Mouse (Mus musculus): ENCODE measurements at regions not wholly inside any gene's neighbourhood (a gene's known extent, or its start where the extent isn't known, plus 50 kb on each side); places are given as distances from the start of the nearest gene placed in this dataset.
A peak's percentile ranks its signal among the peaks of the same experiment; 100 is the strongest.
"Not testable (repeated sequence)": the region's sequence is repeated elsewhere in the genome, so short reads cannot be mapped to it uniquely, and the experiment has no call there.

- Histone ChIP-seq H3K4me2 (ENCODE audit: low read length) (no peak overlapping the region), H3K4me1 (replicated peaks; ENCODE audit: control insufficient read depth, insufficient read depth, low read length) (no peaks in the 10 kb centered on the region), H3K9me3 (ENCODE audit: control insufficient read depth, low read length) (no peaks in the 10 kb centered on the region), H3K4me3 (ENCODE audit: low read depth, low read length) (no peak overlapping the region), H3K27me3 (replicated peaks; ENCODE audit: control insufficient read depth, insufficient read depth, low read length) (no peaks in the 10 kb centered on the region), H3K27ac (ENCODE audit: low read depth) (no peak overlapping the region), H3K9ac (ENCODE audit: low read length) (no peak overlapping the region), H3K36me3 (ENCODE audit: control insufficient read depth, insufficient read depth, low read length) (no peaks in the 10 kb centered on the region)
- DNase-seq (ENCODE audit: low spot score) (no peak), ATAC-seq (replicated peaks; ENCODE audit: low FRiP score, low TSS enrichment, low read depth) (no peak)
- WGBS, result 77% methylated on average over 1 of the region's 1 CpGs
Measured at GRCm38 (mm10) chr16:86853398-86853797, 500.6 kb upstream of the N6amt1 start.

- Histone ChIP-seq H3K27ac (ENCODE audit: low read depth) (no peak overlapping the region), H3K4me2 (ENCODE audit: low read length) (no peak overlapping the region), H3K4me3 (ENCODE audit: low read depth, low read length) (no peak overlapping the region), H3K9me3 (ENCODE audit: control insufficient read depth, low read length) (no peaks in the 10 kb centered on the region), H3K36me3 (ENCODE audit: control insufficient read depth, insufficient read depth, low read length) (no peaks in the 10 kb centered on the region), H3K27me3 (replicated peaks; ENCODE audit: control insufficient read depth, insufficient read depth, low read length) (no peaks in the 10 kb centered on the region), H3K9ac (ENCODE audit: low read length) (no peak overlapping the region), H3K4me1 (replicated peaks; ENCODE audit: control insufficient read depth, insufficient read depth, low read length) (peaks cover 7% of the 10 kb centered on the region; the same call in 1 of the 2 replicates)
- ATAC-seq (replicated peaks; ENCODE audit: low FRiP score, low TSS enrichment, low read depth) (0 out of 2 replicates have a peak, but pooled peaks have one; percentile 47), DNase-seq (ENCODE audit: low spot score) (no peak)
- 26% methylated on average over 6 of the region's 6 CpGs for WGBS
Measured at GRCm38 (mm10) chr16:86838457-86839337, 515.3 kb upstream of the N6amt1 start.

- DNase-seq (ENCODE audit: low spot score) (no peak), ATAC-seq (replicated peaks; ENCODE audit: low FRiP score, low TSS enrichment, low read depth) (no peak)
- no peaks in the 10 kb centered on the region for H3K9me3 ChIP-seq (ENCODE audit: control insufficient read depth, low read length)
- no peak overlapping the region for H3K27ac ChIP-seq (ENCODE audit: low read depth)
- no peaks in the 10 kb centered on the region for H3K4me1 ChIP-seq (replicated peaks; ENCODE audit: control insufficient read depth, insufficient read depth, low read length)
- H3K4me2 ChIP-seq (ENCODE audit: low read length), result no peak overlapping the region
- H3K36me3 ChIP-seq (ENCODE audit: control insufficient read depth, insufficient read depth, low read length), result no peaks in the 10 kb centered on the region
- H3K9ac ChIP-seq (ENCODE audit: low read length), result no peak overlapping the region
- no peaks in the 10 kb centered on the region for H3K27me3 ChIP-seq (replicated peaks; ENCODE audit: control insufficient read depth, insufficient read depth, low read length)
- no peak overlapping the region for H3K4me3 ChIP-seq (ENCODE audit: low read depth, low read length)
- 24% methylated on average over 1 of the region's 1 CpGs for WGBS
Measured at GRCm38 (mm10) chr16:86827645-86828044, 526.3 kb upstream of the N6amt1 start.

- 69% methylated on average over 4 of the region's 4 CpGs for WGBS
- Histone ChIP-seq H3K9me3 (ENCODE audit: control insufficient read depth, low read length) (no peaks in the 10 kb centered on the region), H3K9ac (ENCODE audit: low read length) (no peak overlapping the region)
Measured at GRCm38 (mm10) chr16:86826641-86827040, 527.3 kb upstream of the N6amt1 start.

GRCm38 (mm10) chr16:86823496-86823895, 530.5 kb upstream of the N6amt1 start:
- Histone ChIP-seq H3K9me3 (ENCODE audit: control insufficient read depth, low read length) (no peaks in the 10 kb centered on the region), H3K4me3 (ENCODE audit: low read depth, low read length) (no peak overlapping the region), H3K4me1 (replicated peaks; ENCODE audit: control insufficient read depth, insufficient read depth, low read length) (no peaks in the 10 kb centered on the region), H3K36me3 (ENCODE audit: control insufficient read depth, insufficient read depth, low read length) (no peaks in the 10 kb centered on the region), H3K4me2 (ENCODE audit: low read length) (no peak overlapping the region), H3K9ac (ENCODE audit: low read length) (no peak overlapping the region), H3K27ac (ENCODE audit: low read depth) (no peak overlapping the region), H3K27me3 (replicated peaks; ENCODE audit: control insufficient read depth, insufficient read depth, low read length) (no peaks in the 10 kb centered on the region)
- no peak for DNase-seq (ENCODE audit: low spot score)
- WGBS, result 56% methylated on average over 1 of the region's 1 CpGs
- ATAC-seq (replicated peaks; ENCODE audit: low FRiP score, low TSS enrichment, low read depth), result no peak

More at GRCm38 (mm10) chr16:86826641-86827040, 527.3 kb upstream of the N6amt1 start:
- no peak overlapping the region for H3K4me3 ChIP-seq (ENCODE audit: low read depth, low read length)
- DNase-seq (ENCODE audit: low spot score) (no peak), ATAC-seq (replicated peaks; ENCODE audit: low FRiP score, low TSS enrichment, low read depth) (no peak)
- H3K27ac ChIP-seq (ENCODE audit: low read depth), result no peak overlapping the region
- no peaks in the 10 kb centered on the region for H3K4me1 ChIP-seq (replicated peaks; ENCODE audit: control insufficient read depth, insufficient read depth, low read length)
- H3K36me3 ChIP-seq (ENCODE audit: control insufficient read depth, insufficient read depth, low read length), result no peaks in the 10 kb centered on the region
- no peaks in the 10 kb centered on the region for H3K27me3 ChIP-seq (replicated peaks; ENCODE audit: control insufficient read depth, insufficient read depth, low read length)
- H3K4me2 ChIP-seq (ENCODE audit: low read length), result no peak overlapping the region

- 87% methylated on average over 2 of the region's 2 CpGs for WGBS
- ATAC-seq (replicated peaks; ENCODE audit: low FRiP score, low TSS enrichment, low read depth), result no peak
Measured at GRCm38 (mm10) chr16:86821586-86821985, 532.4 kb upstream of the N6amt1 start.

GRCm38 (mm10) chr16:86818639-86819038, 535.3 kb upstream of the N6amt1 start:
- H3K9ac ChIP-seq (ENCODE audit: low read length); H3K4me3 ChIP-seq (ENCODE audit: low read depth, low read length); DNase-seq (ENCODE audit: low spot score); H3K27ac ChIP-seq (ENCODE audit: low read depth); H3K4me2 ChIP-seq (ENCODE audit: low read length); H3K4me1 ChIP-seq (replicated peaks; ENCODE audit: control insufficient read depth, insufficient read depth, low read length); H3K27me3 ChIP-seq (replicated peaks; ENCODE audit: control insufficient read depth, insufficient read depth, low read length); H3K9me3 ChIP-seq (ENCODE audit: control insufficient read depth, low read length); ATAC-seq (replicated peaks; ENCODE audit: low FRiP score, low TSS enrichment, low read depth); H3K36me3 ChIP-seq (ENCODE audit: control insufficient read depth, insufficient read depth, low read length): not testable (repeated sequence)
- 74% methylated on average over 1 of the region's 1 CpGs for WGBS

More at GRCm38 (mm10) chr16:86821586-86821985, 532.4 kb upstream of the N6amt1 start:
- Histone ChIP-seq H3K4me3 (ENCODE audit: low read depth, low read length) (no peak overlapping the region), H3K9me3 (ENCODE audit: control insufficient read depth, low read length) (no peaks in the 10 kb centered on the region), H3K9ac (ENCODE audit: low read length) (no peak overlapping the region), H3K27ac (ENCODE audit: low read depth) (no peak overlapping the region), H3K4me1 (replicated peaks; ENCODE audit: control insufficient read depth, insufficient read depth, low read length) (0 out of 2 replicates have a peak, but pooled peaks cover 6% of the 10 kb centered on the region), H3K4me2 (ENCODE audit: low read length) (no peak overlapping the region), H3K36me3 (ENCODE audit: control insufficient read depth, insufficient read depth, low read length) (no peaks in the 10 kb centered on the region), H3K27me3 (replicated peaks; ENCODE audit: control insufficient read depth, insufficient read depth, low read length) (no peaks in the 10 kb centered on the region)
- DNase-seq (ENCODE audit: low spot score), result no peak

- Histone ChIP-seq H3K36me3 (ENCODE audit: control insufficient read depth, insufficient read depth, low read length) (no peaks in the 10 kb centered on the region), H3K4me1 (replicated peaks; ENCODE audit: control insufficient read depth, insufficient read depth, low read length) (0 out of 2 replicates have a peak, but pooled peaks cover 6% of the 10 kb centered on the region), H3K4me2 (ENCODE audit: low read length) (peak overlapping the region; percentile 12), H3K27ac (ENCODE audit: low read depth) (0 out of 2 replicates have a peak overlapping the region, but pooled peaks have one; percentile 12), H3K4me3 (ENCODE audit: low read depth, low read length) (no peak overlapping the region), H3K27me3 (replicated peaks; ENCODE audit: control insufficient read depth, insufficient read depth, low read length) (no peaks in the 10 kb centered on the region), H3K9me3 (ENCODE audit: control insufficient read depth, low read length) (no peaks in the 10 kb centered on the region), H3K9ac (ENCODE audit: low read length) (no peak overlapping the region)
- WGBS, result 23% methylated on average over 8 of the region's 8 CpGs
- peak; percentile 90 for ATAC-seq (replicated peaks; ENCODE audit: low FRiP score, low TSS enrichment, low read depth)
- DNase-seq (ENCODE audit: low spot score), result no peak
Measured at GRCm38 (mm10) chr16:86816763-86817593, 537.0 kb upstream of the N6amt1 start.

Measured in intestine, embryonic 14.5 days (tissue).